Mouse (Mus musculus): ENCODE measurements around the gene Prl2c2.
"Not testable (repeated sequence)": the region's sequence is repeated elsewhere in the genome, so short reads cannot be mapped to it uniquely, and the experiment has no call there.

The Prl2c2 gene

GRCm38 (mm10) chr13:13005283-13005682 is at the start of gene Prl2c2:
Prl2c2 (minus strand) TSS chr13:13005383.
- not testable (repeated sequence) for DNase-seq

GRCm38 (mm10) chr13:13025872-13026271 is 20.7 kb upstream of the Prl2c2 start:
- DNase-seq = not testable (repeated sequence)

- not testable (repeated sequence) for DNase-seq
Observed at GRCm38 (mm10) chr13:13013993-13014549, 8.9 kb upstream of the Prl2c2 start.
